Mouse (Mus musculus): ENCODE measurements around the gene Tnfrsf18.

Tnfrsf18 gene

DNA sequence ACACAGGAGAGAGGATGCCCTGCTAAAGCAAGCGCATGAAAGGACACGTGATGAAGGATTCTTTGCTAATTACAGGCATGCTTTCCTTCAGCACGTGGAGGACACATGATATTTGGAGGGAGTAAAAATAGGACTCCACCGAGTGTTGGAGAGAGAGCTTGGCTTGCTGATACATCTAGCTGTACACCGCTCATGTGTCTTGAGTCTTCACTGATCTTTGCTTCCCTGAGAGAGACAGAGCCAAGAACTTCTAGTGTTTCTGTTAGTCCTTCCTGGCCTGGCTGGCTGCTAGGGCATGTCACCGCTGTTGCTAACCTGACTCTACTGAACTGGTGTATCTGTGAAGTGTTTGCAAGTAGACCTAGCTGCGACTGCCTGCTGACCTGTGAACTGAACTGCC lies 1.8 kb upstream of the Tnfrsf18 start:
- no peak for TF ChIP-seq GATA4 (IDR thresholded peaks at IDR 0.05; ENCODE audit: insufficient replicate concordance, low read length)

- no peak for TF ChIP-seq GATA4 (IDR thresholded peaks at IDR 0.05; ENCODE audit: insufficient replicate concordance, low read length)
These were observed 2.6 kb downstream of the Tnfrsf18 start for GRCm38 (mm10) chr4:156028580-156028979.

DNA sequence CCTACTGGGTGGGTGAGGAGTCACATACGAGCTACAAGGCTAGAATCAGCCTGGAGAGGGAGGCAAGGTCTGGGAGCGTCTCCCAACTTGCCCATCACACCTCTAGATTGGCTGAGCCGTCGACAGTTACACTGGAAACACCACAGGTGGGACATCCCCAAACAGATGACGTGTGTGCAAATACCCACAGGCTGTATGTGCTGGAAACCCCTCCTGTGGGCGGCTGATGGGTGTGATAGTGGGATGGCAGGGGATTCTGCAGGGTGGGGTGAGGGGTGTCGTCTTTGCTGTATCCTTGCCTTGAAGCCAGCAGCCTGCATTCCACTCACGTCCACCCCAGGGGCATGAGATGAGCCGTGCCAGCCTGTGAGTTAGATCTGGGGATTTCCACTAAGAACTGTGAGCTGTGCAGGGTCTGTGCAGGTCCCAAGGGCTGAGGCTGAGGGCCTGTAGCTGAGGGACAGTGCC lies 4.7 kb downstream of the Tnfrsf18 start:
- TF ChIP-seq GATA4 (IDR thresholded peaks at IDR 0.05; ENCODE audit: insufficient replicate concordance, low read length) = no peak

GRCm38 (mm10) chr4:156031255-156031592 lies 5.3 kb downstream of the Tnfrsf18 start:
- TF ChIP-seq GATA4 (IDR thresholded peaks at IDR 0.05; ENCODE audit: insufficient replicate concordance, low read length) = no peak

DNA sequence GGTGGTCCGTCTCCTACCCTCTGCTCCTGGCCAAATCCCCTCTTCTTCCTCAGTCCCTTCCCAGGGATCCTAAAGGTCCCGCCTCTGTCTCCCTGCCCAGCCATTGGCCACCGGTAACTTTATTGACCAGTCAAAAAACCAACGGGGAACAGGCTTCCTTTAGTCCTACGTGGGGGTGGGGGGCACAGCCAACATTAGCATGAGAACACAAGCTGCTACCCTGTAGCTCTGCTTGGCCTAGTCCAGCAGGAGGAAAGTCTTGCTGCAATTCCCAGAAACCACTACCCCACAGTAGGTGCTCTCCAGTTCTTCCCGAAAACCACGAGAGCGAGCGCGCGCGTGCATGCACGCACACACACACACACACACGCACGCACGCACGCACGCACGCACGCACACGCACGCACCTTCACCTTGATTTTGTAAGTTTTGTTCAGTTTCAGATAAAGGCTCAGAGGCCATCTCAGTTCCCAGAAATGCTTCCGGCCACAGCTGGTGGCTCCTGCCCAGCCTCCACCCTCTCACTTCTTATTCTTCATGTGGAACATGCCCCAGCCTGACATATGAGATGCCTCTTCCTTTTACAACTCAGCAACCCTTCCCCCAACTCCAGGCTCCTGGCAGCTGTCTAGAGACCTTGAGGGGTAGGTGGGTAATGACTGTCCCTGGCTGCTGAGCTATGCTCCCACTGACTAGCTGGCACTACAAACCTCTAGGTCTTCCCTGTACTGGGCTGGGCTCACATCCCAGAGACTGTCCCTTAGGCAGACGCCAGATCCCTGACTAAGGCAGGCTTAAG lies 5.8 kb downstream of the Tnfrsf18 start:
- peak; percentile 36; the same call in 1 of the 2 replicates for TF ChIP-seq GATA4 (IDR thresholded peaks at IDR 0.05; ENCODE audit: insufficient replicate concordance, low read length)

DNA sequence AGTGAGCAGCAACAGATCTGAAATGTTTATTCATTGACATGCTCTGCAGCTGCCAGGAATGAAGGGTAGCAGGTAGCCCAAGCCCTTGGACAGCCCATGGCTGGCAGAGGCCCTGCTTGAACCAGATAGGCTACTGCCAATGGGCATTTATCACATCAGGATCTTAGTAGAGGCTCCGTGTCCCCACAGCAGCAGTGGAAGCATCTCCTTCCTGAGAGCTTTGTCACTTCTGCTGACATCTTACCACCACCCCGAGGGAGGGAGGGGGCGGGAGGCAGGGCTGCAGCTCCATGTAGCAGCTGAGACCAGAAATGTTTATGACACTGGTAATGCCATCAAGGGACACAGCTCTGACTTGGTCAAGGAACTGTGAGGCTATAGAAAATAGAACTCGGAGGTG lies 6.9 kb downstream of the Tnfrsf18 start:
- TF ChIP-seq GATA4 (IDR thresholded peaks at IDR 0.05; ENCODE audit: insufficient replicate concordance, low read length) = no peak

- TF ChIP-seq GATA4 (IDR thresholded peaks at IDR 0.05; ENCODE audit: insufficient replicate concordance, low read length) = no peak
These were observed 7.6 kb downstream of the Tnfrsf18 start for GRCm38 (mm10) chr4:156033476-156034119.

DNA sequence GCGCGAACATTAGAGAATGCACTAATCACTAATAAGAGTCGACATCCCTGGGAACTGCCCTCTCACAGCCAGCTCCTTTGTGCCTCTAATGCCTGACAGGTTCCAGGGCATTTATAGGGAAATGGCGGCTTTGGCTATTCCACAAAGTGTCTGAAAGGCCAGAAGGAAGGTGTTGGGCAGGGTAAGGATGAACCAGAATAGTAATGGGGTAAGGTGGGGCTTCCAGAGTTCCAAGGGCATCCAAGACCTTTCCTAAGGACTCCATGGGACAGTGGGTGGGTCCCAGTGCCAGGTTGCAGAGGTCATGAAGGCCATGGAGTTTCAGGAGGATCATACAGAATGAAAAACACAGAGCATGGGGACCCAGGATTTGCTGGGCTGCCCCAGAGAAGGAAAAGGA lies 8.3 kb downstream of the Tnfrsf18 start:
- TF ChIP-seq GATA4 (IDR thresholded peaks at IDR 0.05; ENCODE audit: insufficient replicate concordance, low read length) = no peak

GRCm38 (mm10) chr4:156034901-156035300 lies 8.9 kb downstream of the Tnfrsf18 start:
- TF ChIP-seq GATA4 (IDR thresholded peaks at IDR 0.05; ENCODE audit: insufficient replicate concordance, low read length) = no peak

DNA sequence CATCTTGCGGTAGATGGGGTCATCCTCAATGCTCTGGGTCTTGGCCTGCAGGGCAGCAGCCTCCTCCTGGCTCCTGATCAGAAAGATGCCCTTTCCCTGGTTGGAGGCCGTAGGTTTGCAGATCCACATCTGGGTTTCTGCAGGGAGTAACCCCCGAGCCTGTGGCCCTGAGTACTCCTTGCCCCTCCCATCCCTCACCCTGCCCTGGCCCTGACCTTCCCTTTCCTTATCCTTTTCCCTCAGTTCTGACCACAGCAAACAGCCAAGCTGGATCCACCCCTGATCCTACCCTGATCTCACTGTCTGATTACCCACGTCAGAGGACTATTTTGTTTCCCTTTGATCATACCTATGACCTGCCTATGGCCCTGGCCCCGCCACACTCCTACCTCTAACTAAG lies 18.8 kb downstream of the Tnfrsf18 start:
- TF ChIP-seq GATA4 (IDR thresholded peaks at IDR 0.05; ENCODE audit: insufficient replicate concordance, low read length) = no peak

DNA sequence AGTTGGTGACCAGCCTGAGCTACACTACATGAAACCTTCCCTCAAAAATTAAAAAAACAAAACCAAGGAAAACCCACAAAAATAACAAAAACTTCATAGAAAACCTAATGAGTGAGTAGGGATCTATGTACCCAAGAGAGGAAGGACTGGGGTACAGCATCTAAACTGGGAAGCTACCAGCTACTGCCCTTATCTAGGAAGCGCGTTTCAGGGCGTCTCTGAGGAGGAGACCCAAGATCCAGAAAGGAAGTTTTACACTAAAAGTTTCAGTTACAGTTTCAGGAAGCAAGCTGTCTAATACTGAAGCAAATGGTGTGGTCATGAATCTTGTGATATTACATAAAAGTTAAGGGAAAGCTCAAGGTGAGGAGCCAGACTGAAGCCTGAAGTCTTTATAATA lies 23.8 kb downstream of the Tnfrsf18 start:
- no peak for TF ChIP-seq GATA4 (IDR thresholded peaks at IDR 0.05; ENCODE audit: insufficient replicate concordance, low read length)

- no peak for TF ChIP-seq GATA4 (IDR thresholded peaks at IDR 0.05; ENCODE audit: insufficient replicate concordance, low read length)
These were observed 24.5 kb downstream of the Tnfrsf18 start for GRCm38 (mm10) chr4:156050391-156050980.

DNA sequence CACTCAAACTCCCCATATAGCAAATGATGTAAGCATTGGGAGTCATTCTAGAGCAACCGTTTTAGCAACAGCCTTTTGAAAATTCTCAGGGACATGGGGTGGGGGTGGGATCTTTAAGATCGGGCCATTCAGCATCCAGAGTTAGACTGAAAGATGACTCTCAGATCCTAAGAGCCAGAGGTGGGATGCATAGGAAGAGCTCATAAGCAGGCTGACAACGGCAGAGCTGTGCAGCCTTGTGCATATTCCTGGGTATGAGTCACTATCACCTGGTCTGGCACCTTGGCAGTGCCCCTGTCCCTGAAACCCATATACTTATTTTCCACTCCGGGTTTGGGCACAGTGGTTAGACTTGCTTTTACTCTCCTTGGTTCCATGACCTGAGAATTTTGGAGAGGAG lies 27.1 kb downstream of the Tnfrsf18 start:
- no peak for TF ChIP-seq GATA4 (IDR thresholded peaks at IDR 0.05; ENCODE audit: insufficient replicate concordance, low read length)

DNA sequence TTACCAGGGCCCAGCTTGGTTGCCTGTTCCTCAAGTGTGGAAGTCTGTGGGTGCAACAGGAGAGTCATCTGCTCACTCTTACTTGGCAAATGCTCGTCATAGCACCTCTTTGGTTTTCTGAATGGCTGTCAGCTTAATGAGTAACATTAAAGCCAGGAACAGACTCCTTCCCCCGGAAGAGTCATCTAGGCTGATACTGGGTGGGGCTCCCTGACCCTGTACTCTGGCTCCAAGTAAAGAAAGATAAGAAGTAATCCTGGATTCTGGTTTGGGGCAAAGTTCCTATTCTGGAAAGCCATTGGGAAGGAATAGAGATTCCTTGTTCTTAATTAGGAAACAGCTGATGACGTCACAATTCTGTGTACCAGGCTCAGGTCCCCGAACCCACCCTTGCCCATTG lies 28.2 kb downstream of the Tnfrsf18 start:
- TF ChIP-seq GATA4 (IDR thresholded peaks at IDR 0.05; ENCODE audit: insufficient replicate concordance, low read length) = no peak

DNA sequence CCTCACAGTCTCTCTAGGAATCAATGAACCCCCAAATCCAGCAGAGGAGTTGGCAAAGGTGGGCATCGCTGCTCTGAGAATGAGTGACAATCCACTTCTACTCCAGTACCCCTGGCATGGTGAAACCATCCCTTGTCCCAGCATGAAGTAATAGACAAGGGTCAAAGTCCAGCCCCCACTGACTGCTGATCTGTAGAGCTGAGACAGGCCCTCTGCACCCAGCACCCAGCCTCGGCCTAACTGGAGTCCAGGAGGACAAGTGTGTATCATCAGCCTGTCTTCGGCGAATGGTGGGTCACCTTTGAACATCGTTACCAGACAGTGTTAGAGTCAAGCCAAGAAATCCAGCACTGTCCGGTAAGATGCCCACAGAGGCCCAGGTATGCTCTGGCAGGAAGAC lies 28.6 kb downstream of the Tnfrsf18 start:
- TF ChIP-seq GATA4 (IDR thresholded peaks at IDR 0.05; ENCODE audit: insufficient replicate concordance, low read length) = no peak

DNA sequence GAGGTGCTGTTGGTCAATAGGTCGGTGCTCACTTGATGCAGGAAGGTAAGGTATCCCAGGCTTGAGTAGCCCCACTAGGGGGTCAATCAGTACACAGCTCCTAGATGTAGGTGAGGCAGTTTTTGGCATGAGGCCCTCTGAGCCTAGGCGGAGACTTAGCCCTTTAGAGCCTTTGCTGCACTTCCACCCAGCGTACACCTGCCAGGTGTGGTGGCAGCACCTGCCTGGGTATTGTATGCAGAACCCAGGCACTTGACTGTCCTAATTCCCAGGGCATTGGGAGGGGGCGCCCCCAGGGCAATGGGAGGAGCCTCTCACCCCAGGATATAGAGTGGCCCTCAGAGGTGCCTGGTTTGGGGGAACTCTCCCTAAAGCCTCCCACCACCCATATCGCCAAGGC lies 29.2 kb downstream of the Tnfrsf18 start:
- TF ChIP-seq GATA4 (IDR thresholded peaks at IDR 0.05; ENCODE audit: insufficient replicate concordance, low read length) = no peak

All from liver, adult (tissue).